Mouse (Mus musculus): Measurements from ENCODE around the gene Cilp2. TPM values are rescaled to one million over a fixed set of nuclear protein-coding genes. Genes with fewer than 3 reads are reported as not detected.

Gene Cilp2
- polyA plus RNA-seq, 1 experiment from 2014 or later = 0.03 TPM

DNA sequence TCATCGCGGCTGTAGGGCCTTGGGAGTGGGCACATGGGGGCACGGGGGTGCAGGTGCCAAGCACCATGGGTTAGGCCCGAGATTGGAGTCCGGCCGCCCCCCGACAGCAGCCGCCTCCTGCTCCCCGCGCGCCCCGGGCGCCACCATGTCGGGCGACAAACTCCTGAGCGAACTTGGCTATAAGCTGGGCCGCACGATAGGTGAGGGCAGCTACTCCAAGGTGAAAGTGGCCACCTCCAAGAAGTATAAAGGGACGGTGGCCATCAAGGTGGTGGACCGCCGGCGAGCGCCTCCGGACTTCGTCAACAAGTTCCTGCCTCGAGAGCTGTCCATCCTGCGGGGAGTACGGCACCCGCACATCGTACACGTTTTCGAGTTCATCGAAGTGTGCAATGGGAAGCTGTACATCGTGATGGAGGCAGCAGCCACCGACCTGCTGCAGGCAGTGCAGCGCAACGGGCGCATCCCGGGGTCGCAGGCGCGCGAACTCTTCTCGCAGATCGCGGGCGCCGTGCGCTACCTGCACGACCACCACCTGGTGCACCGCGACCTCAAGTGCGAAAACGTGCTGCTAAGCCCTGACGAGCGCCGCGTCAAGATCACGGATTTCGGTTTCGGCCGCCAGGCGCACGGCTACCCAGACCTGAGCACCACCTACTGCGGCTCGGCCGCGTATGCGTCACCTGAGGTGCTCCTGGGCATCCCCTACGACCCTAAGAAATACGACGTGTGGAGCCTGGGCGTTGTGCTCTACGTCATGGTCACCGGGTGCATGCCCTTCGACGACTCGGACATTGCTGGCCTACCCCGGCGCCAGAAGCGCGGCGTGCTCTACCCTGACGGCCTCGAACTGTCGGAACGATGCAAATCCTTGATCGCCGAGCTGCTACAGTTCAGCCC is 14.9 kb upstream of the Cilp2 start, which contains the start of the genes Tssk6, Ndufa13 and Yjefn3:
Gene Tssk6, plus strand, starts transcription at position 22 of the 900 bp plus-strand sequence.
Gene Ndufa13, minus strand, starts transcription at position 396 of the 900 bp plus-strand sequence.
Gene Yjefn3, minus strand, starts transcription at position 550 of the 900 bp plus-strand sequence.
- no peak for DNase-seq (ENCODE audit: low read depth, low spot score)
- H3K27me3 ChIP-seq = no peaks in the 10 kb centered on the region
- POLR2A ChIA-PET = interaction anchor here (0.6 to 1.9 kb wide), 7 partner anchors 9 to 255 kb away, joined by 3 to 8 read pairs (median 4); partner anchors contain the start of genes Gatad2a and Lpar2
- CTCF ChIA-PET = no interaction called here
- TF ChIP-seq CTCF (IDR thresholded peaks at IDR 0.05) = no peak
- ATAC-seq = peak; percentile 2
- in situ Hi-C loops (cut with MboI; ENCODE audit: low pct_unique_long_range_greater_than_20kb) = loop anchor here (25.0 kb wide), 1 partner anchor 260 kb away; the partner anchor contains the start of gene Tmem161a

DNA sequence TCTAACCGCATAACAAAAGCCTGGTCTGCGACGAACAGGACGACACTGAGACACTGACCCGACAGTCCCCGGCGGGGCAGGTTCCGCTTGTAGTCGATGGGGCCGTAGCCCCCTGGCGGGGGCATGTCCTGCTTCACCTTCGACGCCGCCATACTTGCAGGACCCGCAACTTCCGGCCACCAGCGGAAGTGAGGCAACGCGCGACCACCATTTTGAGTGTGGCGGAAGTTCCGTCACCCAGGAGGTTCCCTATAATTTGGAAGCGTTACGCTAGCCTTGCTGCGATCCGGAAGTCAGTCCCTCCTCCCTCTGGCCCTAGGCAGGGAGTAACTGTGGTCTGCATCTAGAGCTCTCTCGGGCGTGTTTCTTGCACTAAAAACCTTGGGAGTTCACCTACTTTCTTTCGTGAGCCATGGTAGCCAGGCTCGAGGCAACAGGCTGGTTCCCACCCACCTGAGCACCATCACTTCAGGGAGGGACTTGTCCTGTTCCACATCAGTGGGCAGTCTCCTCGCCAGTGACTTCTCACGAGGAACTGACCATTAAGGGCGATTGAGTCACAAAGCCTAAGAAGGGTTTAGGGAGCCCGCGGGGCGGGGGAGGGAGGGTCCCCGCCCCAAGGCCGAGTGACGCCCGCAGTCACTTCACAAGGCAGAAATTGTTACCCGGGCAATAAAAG is 14.1 kb upstream of the Cilp2 start:
- no peaks in the 10 kb centered on the region for H3K27me3 ChIP-seq
- ChIA-PET POLR2A (interaction anchor here (0.6 to 1.9 kb wide), 4 partner anchors 80 to 256 kb away, joined by 3 to 5 read pairs (median 3); partner anchors contain the start of genes Gatad2a and Zfp964), CTCF (no interaction called here)
- TF ChIP-seq CTCF (IDR thresholded peaks at IDR 0.05) = no peak
- DNase-seq (ENCODE audit: low read depth, low spot score) (peak; percentile 89), ATAC-seq (peak; percentile 67)
- in situ Hi-C loops (cut with MboI; ENCODE audit: low pct_unique_long_range_greater_than_20kb) = loop anchor here (25.0 kb wide), 1 partner anchor 261 kb away; the partner anchor contains the start of gene Tmem161a

DNA sequence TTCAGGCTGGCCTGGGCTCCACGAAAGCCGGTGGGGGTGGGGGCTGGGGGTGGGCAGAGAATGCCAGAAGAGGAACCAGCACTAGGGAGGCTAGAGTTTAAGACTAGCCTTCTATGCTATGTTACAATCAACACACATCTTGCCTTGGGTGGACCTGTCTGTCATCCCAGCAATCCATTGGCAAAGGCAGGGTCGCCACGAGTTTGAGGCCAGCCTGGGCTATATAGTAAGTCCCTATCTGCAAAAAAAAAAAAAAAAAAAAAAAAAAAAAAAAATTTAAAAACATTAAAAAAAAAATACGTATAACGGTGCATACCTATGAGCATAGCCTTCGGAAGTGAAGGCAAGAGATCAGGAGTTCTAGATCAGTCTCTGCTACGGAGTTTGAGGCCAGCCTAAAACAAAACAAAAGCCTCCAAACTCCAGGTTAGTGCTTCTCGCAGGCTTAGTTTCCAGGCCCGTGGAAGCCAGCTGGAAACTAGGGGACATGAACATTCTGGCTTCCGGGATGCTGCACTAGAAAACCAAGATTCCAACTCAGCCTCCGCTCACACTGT is 13.5 kb upstream of the Cilp2 start:
- no peak for DNase-seq (ENCODE audit: low read depth, low spot score)
- ATAC-seq = no peak
- ChIA-PET CTCF (no interaction called here), POLR2A (interaction anchor here (1.0 to 1.1 kb wide), 2 partner anchors 81 to 247 kb away, joined by 3 read pairs; partner anchors contain the start of gene Zfp964)
- no peak for TF ChIP-seq CTCF (IDR thresholded peaks at IDR 0.05)
- H3K27me3 ChIP-seq = no peaks in the 10 kb centered on the region
- in situ Hi-C loops (cut with MboI; ENCODE audit: low pct_unique_long_range_greater_than_20kb) = loop anchor here (25.0 kb wide), 1 partner anchor 261 kb away; the partner anchor contains the start of gene Tmem161a

DNA sequence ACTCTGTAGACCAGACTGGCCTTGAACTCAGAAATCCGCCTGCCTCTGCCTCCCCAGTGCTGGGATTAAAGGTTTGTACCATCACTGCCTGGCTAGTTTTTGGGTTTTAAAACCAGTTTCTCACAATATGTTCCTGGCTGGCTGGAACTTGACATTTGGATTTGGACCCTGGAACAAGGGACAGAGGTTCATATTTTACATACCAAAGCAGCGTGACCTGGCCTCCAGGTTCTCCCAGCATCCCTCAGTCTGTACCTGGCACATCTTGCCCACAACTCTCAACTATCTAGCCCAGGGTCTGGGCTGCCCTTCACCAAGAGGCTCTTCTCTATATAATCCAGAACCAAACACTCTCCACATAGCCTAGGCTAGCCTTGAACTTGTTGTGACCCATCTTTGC is 12.4 kb upstream of the Cilp2 start:
- ChIA-PET CTCF (no interaction called here), POLR2A (no interaction called here)
- DNase-seq (ENCODE audit: low read depth, low spot score) (no peak), ATAC-seq (no peak)
- H3K27me3 ChIP-seq = no peaks in the 10 kb centered on the region
- in situ Hi-C loops (cut with MboI; ENCODE audit: low pct_unique_long_range_greater_than_20kb) = loop anchor here (25.0 kb wide), 2 partner anchors 262 to 563 kb away; partner anchors contain the start of gene Tmem161a
- TF ChIP-seq CTCF (IDR thresholded peaks at IDR 0.05) = no peak

DNA sequence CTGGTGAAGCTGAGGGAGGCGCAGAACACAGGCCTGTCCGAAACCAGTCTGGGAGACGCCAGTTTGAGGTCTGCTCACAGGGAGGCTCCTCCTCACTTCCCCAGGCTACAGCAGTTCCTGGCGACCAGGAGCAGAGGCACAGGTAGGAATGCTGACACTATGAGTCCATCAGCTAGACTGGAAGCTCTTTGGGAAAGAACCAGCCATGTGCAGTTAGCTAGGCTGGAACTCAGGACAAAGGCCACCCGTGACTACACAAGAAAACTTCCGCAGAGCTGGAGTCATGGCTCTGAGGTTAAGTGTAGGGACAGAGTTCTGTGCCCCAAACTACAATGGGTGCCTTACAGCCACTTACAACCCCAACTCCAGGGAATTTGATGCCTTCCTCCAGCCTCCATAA is 10.4 kb upstream of the Cilp2 start:
- ATAC-seq = no peak
- no peak for TF ChIP-seq CTCF (IDR thresholded peaks at IDR 0.05)
- POLR2A ChIA-PET = interaction anchor here (0.6 kb wide), 1 partner anchor 274 kb away, joined by 3 read pairs; the partner anchor contains the start of gene Tmem161a
- DNase-seq (ENCODE audit: low read depth, low spot score) = no peak
- CTCF ChIA-PET = no interaction called here
- H3K27me3 ChIP-seq = no peaks in the 10 kb centered on the region
- in situ Hi-C loops (cut with MboI; ENCODE audit: low pct_unique_long_range_greater_than_20kb) = loop anchor here (25.0 kb wide), 1 partner anchor 561 kb away; no protein-coding TSS in a partner anchor

DNA sequence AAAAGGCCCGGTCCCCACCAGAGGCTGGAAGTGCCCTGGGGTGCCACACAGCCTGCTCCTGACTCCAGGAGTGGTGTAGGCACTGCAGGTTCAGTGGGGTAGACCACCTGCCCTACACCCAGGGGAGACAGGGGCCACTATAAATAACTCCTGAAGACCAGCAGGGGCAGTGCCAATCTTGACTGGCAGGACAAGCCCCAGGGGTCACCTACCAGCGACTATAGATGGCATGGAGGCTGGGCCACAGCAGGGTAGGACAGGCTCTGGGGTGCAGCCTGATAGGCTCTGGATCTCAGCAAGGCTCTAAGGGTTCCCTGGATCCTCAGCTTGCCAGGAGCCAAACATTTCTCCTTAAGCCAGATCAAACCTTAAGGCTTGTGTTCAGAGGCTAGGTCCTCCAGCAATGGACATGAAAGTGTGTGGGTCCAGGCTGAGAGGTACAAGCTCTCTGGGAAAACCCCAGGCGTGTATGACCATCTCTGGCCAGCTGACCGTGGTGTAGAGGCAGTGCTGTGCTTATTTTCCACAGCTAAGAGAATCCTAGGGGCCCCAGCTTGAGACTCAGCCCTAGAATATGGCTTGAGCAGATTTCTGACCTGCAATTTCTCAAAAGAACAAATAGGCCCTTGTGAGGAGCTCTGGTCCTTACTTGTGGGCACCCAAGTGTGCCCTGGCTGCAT is 8.4 kb upstream of the Cilp2 start:
- in situ Hi-C loops (cut with MboI; ENCODE audit: low pct_unique_long_range_greater_than_20kb) = loop anchor here (25.0 kb wide), 1 partner anchor 559 kb away; no protein-coding TSS in a partner anchor
- POLR2A ChIA-PET = interaction anchor here (0.6 kb wide), 1 partner anchor 166 kb away, joined by 3 read pairs; no protein-coding TSS in a partner anchor
- no peak for ATAC-seq
- CTCF ChIA-PET = no interaction called here
- no peak for TF ChIP-seq CTCF (IDR thresholded peaks at IDR 0.05)
- DNase-seq (ENCODE audit: low read depth, low spot score) = no peak
- no peaks in the 10 kb centered on the region for H3K27me3 ChIP-seq

DNA sequence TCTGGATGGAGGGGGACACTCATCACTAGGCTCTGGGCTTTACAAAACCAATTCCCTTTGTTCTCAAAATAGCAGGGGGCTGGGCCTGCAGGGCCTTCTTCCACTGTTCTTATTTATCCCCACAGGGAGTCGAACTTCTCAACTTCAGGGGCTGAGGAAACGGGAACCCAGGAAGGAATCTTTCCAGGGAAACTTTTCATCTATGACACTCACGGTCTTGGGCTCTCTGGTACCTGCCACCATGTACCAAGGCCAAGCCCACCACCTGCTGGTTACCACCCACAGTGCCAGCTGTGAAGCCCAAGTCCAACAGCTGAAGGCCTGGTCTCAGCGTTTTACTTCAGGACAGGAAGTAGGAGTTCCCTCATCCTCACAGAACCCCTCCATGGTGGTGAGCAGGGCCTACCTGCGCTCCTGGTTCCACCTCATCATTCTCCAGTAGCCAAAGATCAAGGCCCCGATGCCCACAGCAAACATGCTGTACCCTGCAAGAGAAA is 7.4 kb upstream of the Cilp2 start:
- in situ Hi-C loops (cut with MboI; ENCODE audit: low pct_unique_long_range_greater_than_20kb) = loop anchor here (25.0 kb wide), 1 partner anchor 558 kb away; no protein-coding TSS in a partner anchor
- ChIA-PET POLR2A (no interaction called here), CTCF (no interaction called here)
- H3K27me3 ChIP-seq = no peaks in the 10 kb centered on the region
- no peak for TF ChIP-seq CTCF (IDR thresholded peaks at IDR 0.05)
- DNase-seq (ENCODE audit: low read depth, low spot score) (no peak), ATAC-seq (no peak)

DNA sequence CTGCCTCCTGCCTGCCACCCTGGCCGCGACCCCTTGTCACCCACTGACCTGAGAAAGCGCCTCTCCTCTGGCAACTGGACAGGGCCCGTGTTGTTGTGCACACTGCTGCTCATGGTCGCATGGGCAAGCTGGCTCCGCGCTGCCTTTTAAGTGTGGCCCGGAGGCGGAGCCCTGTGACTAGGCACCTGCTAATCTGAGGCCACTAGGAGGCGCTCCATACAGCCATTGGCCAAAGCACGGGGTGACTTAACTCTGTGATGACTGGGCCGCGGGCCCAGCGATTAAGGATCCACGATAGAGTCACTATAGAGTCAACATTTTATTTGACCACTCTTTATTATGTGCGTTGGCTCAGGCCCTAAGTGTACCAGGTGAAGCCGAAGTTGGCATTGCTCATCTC is 6.4 kb upstream of the Cilp2 start:
- no peak for DNase-seq (ENCODE audit: low read depth, low spot score)
- in situ Hi-C loops (cut with MboI; ENCODE audit: low pct_unique_long_range_greater_than_20kb) = loop anchor here (25.0 kb wide), 1 partner anchor 557 kb away; no protein-coding TSS in a partner anchor
- H3K27me3 ChIP-seq = no peaks in the 10 kb centered on the region
- ChIA-PET POLR2A (interaction anchor here (1.0 to 1.1 kb wide), 2 partner anchors 9 to 15 kb away, joined by 3 to 4 read pairs; partner anchors contain the start of genes Ndufa13 and Yjefn3), CTCF (interaction anchor here (1.2 kb wide), 1 partner anchor 107 kb away, joined by 3 read pairs; no protein-coding TSS in a partner anchor)
- no peak for ATAC-seq
- no peak for TF ChIP-seq CTCF (IDR thresholded peaks at IDR 0.05)

DNA sequence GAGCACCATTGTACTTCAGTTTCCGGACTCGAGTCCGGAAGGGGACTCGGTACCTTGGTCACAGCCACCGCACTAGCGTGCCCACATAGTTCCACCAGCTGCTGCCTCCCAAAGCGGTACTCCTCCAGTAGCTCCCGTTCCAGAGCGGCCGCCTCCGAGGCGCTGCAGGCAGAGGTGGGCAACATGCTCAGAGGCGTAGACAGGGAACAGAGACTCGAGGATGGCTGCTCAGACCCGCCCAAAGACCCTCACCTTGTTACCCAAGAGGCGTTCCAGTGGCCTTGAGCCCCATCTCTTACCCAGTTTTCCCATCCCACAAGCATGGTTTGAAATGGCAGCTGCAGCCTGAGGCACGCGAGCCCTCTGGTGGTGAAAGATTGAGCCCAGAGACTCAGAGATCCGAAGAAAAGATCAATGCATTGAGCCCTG is 3.3 kb upstream of the Cilp2 start:
- ATAC-seq (no peak), DNase-seq (ENCODE audit: low read depth, low spot score) (no peak)
- in situ Hi-C loops (cut with MboI; ENCODE audit: low pct_unique_long_range_greater_than_20kb) = loop anchor here (25.0 kb wide), 1 partner anchor 554 kb away; no protein-coding TSS in a partner anchor
- ChIA-PET CTCF (interaction anchor here (2.3 kb wide), 1 partner anchor 15 kb away, joined by 7 read pairs; no protein-coding TSS in a partner anchor), POLR2A (no interaction called here)
- TF ChIP-seq CTCF (IDR thresholded peaks at IDR 0.05) = no peak
- peaks cover 2% of the 10 kb centered on the region for H3K27me3 ChIP-seq
